Mouse (Mus musculus): ENCODE data around the gene Cpxm2. TPM values are rescaled to one million over a fixed set of nuclear protein-coding genes. Genes with fewer than 3 reads are reported as not detected.

The Cpxm2 gene
- 0.07 and 0.28 TPM in 2 replicates for polyA plus RNA-seq (2015; fragmentation: Nextera tagmentation; extraction: Ambion mirVana)

GRCm38 (mm10) chr7:132154368-132154961 is at the start of gene Cpxm2:
Gene Cpxm2, minus strand, starts transcription at chr7:132154739.
- H3K9me3 ChIP-seq (replicated peaks), result no peaks in the 10 kb centered on the region

GRCm38 (mm10) chr7:132204073-132204612 is 49.6 kb upstream of the Cpxm2 start:
- DNase-seq, result no peak
- Histone ChIP-seq H3K36me3 (no peaks in the 10 kb centered on the region), H3K27me3 (no peaks in the 10 kb centered on the region), H3K9me3 (replicated peaks) (no peaks in the 10 kb centered on the region), H3K4me3 (replicated peaks) (no peak overlapping the region), H3K27ac (no peak overlapping the region), H3K4me2 (no peak overlapping the region), H3K9ac (no peak overlapping the region), H3K4me1 (replicated peaks) (no peaks in the 10 kb centered on the region)
- no peak for ATAC-seq (ENCODE audit: low read depth)
- WGBS (ENCODE audit: insufficient replicate concordance), result 18% methylated on average over 1 of the region's 1 CpGs

More at GRCm38 (mm10) chr7:132154368-132154961, at the start of gene Cpxm2:
- DNase-seq (no peak), ATAC-seq (ENCODE audit: low read depth) (no peak)
- H3K36me3 ChIP-seq, result no peaks in the 10 kb centered on the region
- WGBS (ENCODE audit: insufficient replicate concordance), result 5% methylated on average over 42 of the region's 43 CpGs
- no peak within 1 kb of the TSS for H3K27ac ChIP-seq
- H3K4me1 ChIP-seq (replicated peaks), result peaks cover 4% of the 10 kb centered on the region; the same call in 1 of the 2 replicates
- H3K4me2 ChIP-seq, result peak within 1 kb of the TSS; percentile 32; the same call in 1 of the 2 replicates
- peaks cover 28% of the 10 kb centered on the region for H3K27me3 ChIP-seq
- H3K9ac ChIP-seq, result no peak within 1 kb of the TSS
- no peak within 1 kb of the TSS for H3K4me3 ChIP-seq (replicated peaks)

GRCm38 (mm10) chr7:132199686-132200085 is 45.1 kb upstream of the Cpxm2 start:
- no peak overlapping the region for H3K4me2 ChIP-seq
- DNase-seq (no peak), ATAC-seq (ENCODE audit: low read depth) (no peak)
- no peaks in the 10 kb centered on the region for H3K27me3 ChIP-seq
- H3K9ac ChIP-seq, result no peak overlapping the region
- H3K27ac ChIP-seq, result no peak overlapping the region
- H3K4me1 ChIP-seq (replicated peaks), result no peaks in the 10 kb centered on the region
- 50% methylated on average over 6 of the region's 6 CpGs for WGBS (ENCODE audit: insufficient replicate concordance)
- no peaks in the 10 kb centered on the region for H3K9me3 ChIP-seq (replicated peaks)
- no peaks in the 10 kb centered on the region for H3K36me3 ChIP-seq
- no peak overlapping the region for H3K4me3 ChIP-seq (replicated peaks)

- no peaks in the 10 kb centered on the region for H3K27me3 ChIP-seq
- DNase-seq (no peak), ATAC-seq (ENCODE audit: low read depth) (no peak)
- H3K4me1 ChIP-seq (replicated peaks), result no peaks in the 10 kb centered on the region
- no peak overlapping the region for H3K4me3 ChIP-seq (replicated peaks)
- H3K27ac ChIP-seq, result no peak overlapping the region
- H3K9ac ChIP-seq, result no peak overlapping the region
- WGBS (ENCODE audit: insufficient replicate concordance), result 68% methylated on average over 1 of the region's 1 CpGs
- no peaks in the 10 kb centered on the region for H3K9me3 ChIP-seq (replicated peaks)
- H3K4me2 ChIP-seq, result no peak overlapping the region
- H3K36me3 ChIP-seq, result no peaks in the 10 kb centered on the region
Measured at GRCm38 (mm10) chr7:132198806-132199205, 44.3 kb upstream of the Cpxm2 start.

- H3K4me2 ChIP-seq, result no peak overlapping the region
Measured at GRCm38 (mm10) chr7:132197817-132198475, 43.4 kb upstream of the Cpxm2 start.

GRCm38 (mm10) chr7:132196581-132196980 is 42.0 kb upstream of the Cpxm2 start:
- no peaks in the 10 kb centered on the region for H3K36me3 ChIP-seq
- 54% methylated on average over 1 of the region's 1 CpGs for WGBS (ENCODE audit: insufficient replicate concordance)
- ATAC-seq (ENCODE audit: low read depth), result no peak

More at GRCm38 (mm10) chr7:132197817-132198475, 43.4 kb upstream of the Cpxm2 start:
- H3K27ac ChIP-seq, result no peak overlapping the region
- 30% methylated on average over 7 of the region's 7 CpGs for whole genome bisulfite sequencing (ENCODE audit: insufficient replicate concordance)
- DNase-seq, result no peak
- H3K36me3 ChIP-seq, result no peaks in the 10 kb centered on the region
- H3K4me1 ChIP-seq (replicated peaks), result no peaks in the 10 kb centered on the region
- no peaks in the 10 kb centered on the region for H3K9me3 ChIP-seq (replicated peaks)
- no peak for ATAC-seq (ENCODE audit: low read depth)
- H3K9ac ChIP-seq, result no peak overlapping the region
- H3K4me3 ChIP-seq (replicated peaks), result no peak overlapping the region
- no peaks in the 10 kb centered on the region for H3K27me3 ChIP-seq

GRCm38 (mm10) chr7:132193606-132194005 is 39.1 kb upstream of the Cpxm2 start:
- whole genome bisulfite sequencing (ENCODE audit: insufficient replicate concordance), result 83% methylated on average over 2 of the region's 2 CpGs
- Histone ChIP-seq H3K9ac (no peak overlapping the region), H3K36me3 (no peaks in the 10 kb centered on the region), H3K27me3 (no peaks in the 10 kb centered on the region), H3K4me2 (no peak overlapping the region), H3K27ac (no peak overlapping the region), H3K4me1 (replicated peaks) (no peaks in the 10 kb centered on the region), H3K9me3 (replicated peaks) (no peaks in the 10 kb centered on the region), H3K4me3 (replicated peaks) (no peak overlapping the region)
- ATAC-seq (ENCODE audit: low read depth) (no peak), DNase-seq (no peak)

More at GRCm38 (mm10) chr7:132196581-132196980, 42.0 kb upstream of the Cpxm2 start:
- Histone ChIP-seq H3K9me3 (replicated peaks) (no peaks in the 10 kb centered on the region), H3K27me3 (no peaks in the 10 kb centered on the region), H3K4me3 (replicated peaks) (no peak overlapping the region), H3K4me2 (no peak overlapping the region), H3K4me1 (replicated peaks) (no peaks in the 10 kb centered on the region), H3K27ac (no peak overlapping the region), H3K9ac (no peak overlapping the region)
- no peak for DNase-seq

GRCm38 (mm10) chr7:132187456-132187855 is 32.9 kb upstream of the Cpxm2 start:
- H3K36me3 ChIP-seq, result no peaks in the 10 kb centered on the region
- 56% methylated on average over 3 of the region's 3 CpGs for WGBS (ENCODE audit: insufficient replicate concordance)
- no peaks in the 10 kb centered on the region for H3K27me3 ChIP-seq
- H3K4me3 ChIP-seq (replicated peaks), result no peak overlapping the region
- no peaks in the 10 kb centered on the region for H3K4me1 ChIP-seq (replicated peaks)
- H3K27ac ChIP-seq, result no peak overlapping the region
- no peak overlapping the region for H3K4me2 ChIP-seq
- ATAC-seq (ENCODE audit: low read depth), result no peak
- DNase-seq, result no peak
- no peak overlapping the region for H3K9ac ChIP-seq
- H3K9me3 ChIP-seq (replicated peaks), result no peaks in the 10 kb centered on the region

GRCm38 (mm10) chr7:132183892-132184404 is 29.4 kb upstream of the Cpxm2 start:
- Histone ChIP-seq H3K4me1 (replicated peaks) (no peaks in the 10 kb centered on the region), H3K4me2 (no peak overlapping the region), H3K9me3 (replicated peaks) (no peaks in the 10 kb centered on the region), H3K27me3 (no peaks in the 10 kb centered on the region), H3K36me3 (no peaks in the 10 kb centered on the region), H3K27ac (no peak overlapping the region), H3K9ac (no peak overlapping the region), H3K4me3 (replicated peaks) (no peak overlapping the region)
- WGBS (ENCODE audit: insufficient replicate concordance), result 58% methylated on average over 5 of the region's 5 CpGs
- DNase-seq, result no peak
- no peak for ATAC-seq (ENCODE audit: low read depth)

GRCm38 (mm10) chr7:132181586-132182198 is 27.2 kb upstream of the Cpxm2 start:
- Histone ChIP-seq H3K4me1 (replicated peaks) (no peaks in the 10 kb centered on the region), H3K36me3 (no peaks in the 10 kb centered on the region), H3K4me3 (replicated peaks) (no peak overlapping the region), H3K27ac (no peak overlapping the region), H3K4me2 (no peak overlapping the region), H3K9me3 (replicated peaks) (no peaks in the 10 kb centered on the region), H3K27me3 (no peaks in the 10 kb centered on the region), H3K9ac (no peak overlapping the region)
- 76% methylated on average over 4 of the region's 4 CpGs for WGBS (ENCODE audit: insufficient replicate concordance)
- ATAC-seq (ENCODE audit: low read depth) (no peak), DNase-seq (no peak)

- no peak for ATAC-seq (ENCODE audit: low read depth)
- Histone ChIP-seq H3K4me2 (no peak overlapping the region), H3K27me3 (no peaks in the 10 kb centered on the region), H3K9me3 (replicated peaks) (no peaks in the 10 kb centered on the region), H3K4me1 (replicated peaks) (no peaks in the 10 kb centered on the region), H3K36me3 (no peaks in the 10 kb centered on the region), H3K4me3 (replicated peaks) (no peak overlapping the region), H3K27ac (no peak overlapping the region), H3K9ac (no peak overlapping the region)
- DNase-seq, result no peak
- 62% methylated on average over 3 of the region's 3 CpGs for WGBS (ENCODE audit: insufficient replicate concordance)
Measured at GRCm38 (mm10) chr7:132181042-132181441, 26.5 kb upstream of the Cpxm2 start.
